Mouse (Mus musculus) lung, embryonic 15.5 days (tissue): ENCODE data around the gene Slc38a3. TPM values are rescaled to one million over a fixed set of nuclear protein-coding genes. Genes with fewer than 3 reads are reported as not detected.

Experiments
- ATAC-seq: fragments of 200-750 bp; cut with Nextera tagmentation; 2 replicates; pipeline ENCODE4 v1.8.0; 2017; ENCODE audit warnings: moderate number of reproducible peaks, borderline replicate concordance; ENCODE audit not compliant: low FRiP score, low TSS enrichment; ENCODE audit errors: extremely low read depth
- H3K27ac ChIP-seq: fragments of 300-500 bp; sonication (generic); 2 replicates; pipeline ENCODE4 v1.5.1; 2015; ENCODE audit warnings: moderate library complexity, mild to moderate bottlenecking, inconsistent platforms
- H3K27me3 ChIP-seq: fragments of 300-500 bp; sonication (generic); 2 replicates; pipeline ENCODE4 v1.6.1; 2015; ENCODE audit warnings: inconsistent platforms
- H3K36me3 ChIP-seq: fragments of 300-500 bp; sonication (generic); 2 replicates; pipeline ENCODE4 v1.6.1; 2015; ENCODE audit warnings: inconsistent platforms
- H3K4me1 ChIP-seq: fragments of 300-500 bp; sonication (generic); 2 replicates; pipeline ENCODE4 v1.6.1; 2015; ENCODE audit warnings: inconsistent platforms
- H3K4me2 ChIP-seq: fragments of 300-500 bp; sonication (generic); 2 replicates; pipeline ENCODE4 v1.6.1; 2015; ENCODE audit warnings: inconsistent platforms, mild to moderate bottlenecking, moderate library complexity
- H3K4me3 ChIP-seq: fragments of 300-500 bp; sonication (generic); 2 replicates; pipeline ENCODE4 v1.5.1; 2015; ENCODE audit warnings: mild to moderate bottlenecking, inconsistent platforms
- H3K9ac ChIP-seq: fragments of 300-500 bp; sonication (generic); 2 replicates; pipeline ENCODE4 v1.6.1; 2015; ENCODE audit warnings: inconsistent platforms
- H3K9me3 ChIP-seq: fragments of 300-500 bp; sonication (generic); 2 replicates; pipeline ENCODE4 v1.6.1; 2016; ENCODE audit warnings: inconsistent platforms
- WGBS: fragments of 180-500 bp; shearing (Covaris S2); methylation state at CpG from one replicate; pipeline ENCODE4 v1.1.7; 2015; 5-methylcytosine and 5-hydroxymethylcytosine counted together
- polyA plus RNA-seq: library from polyadenylated mRNA; unstranded; fragments of >200 nt; fragmentation: Nextera tagmentation; extraction: Ambion mirVana; gene quantifications from 2 replicates; pipeline ENCODE4 v1.2.1, GENCODE M21; 2015

Slc38a3 gene
- polyA plus RNA-seq, 1 experiment from 2014 or later: 3.9 TPM

DNA sequence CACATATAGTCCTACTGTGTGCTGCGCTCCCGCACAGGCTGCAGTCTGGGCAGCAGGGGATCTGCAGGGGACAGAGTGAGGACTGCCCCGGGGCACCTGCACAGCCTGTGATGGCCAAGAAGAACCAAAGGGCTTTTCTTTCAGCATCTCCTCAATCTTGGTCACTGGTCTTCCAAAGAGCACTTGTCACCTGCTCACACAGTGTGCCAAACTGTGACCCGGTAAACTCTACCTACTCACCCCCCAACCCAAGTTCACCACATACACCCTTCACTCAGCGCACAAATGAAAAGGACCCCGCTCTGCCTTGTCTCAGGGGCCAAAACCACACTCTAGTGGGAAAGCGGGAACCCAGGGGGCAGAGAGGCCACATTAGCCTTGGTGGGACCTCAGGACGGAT lies 37.5 kb downstream of the Slc38a3 start:
- ATAC-seq: no peak
- H3K9me3 ChIP-seq: no peaks in the 10 kb centered on the region
- H3K4me3 ChIP-seq: peak overlapping the region; percentile 77; the same call in 1 of the 2 replicates
- H3K9ac ChIP-seq: 0 out of 2 replicates have a peak overlapping the region, but pooled peaks have one; percentile 76
- peak overlapping the region; percentile 90; the same call in 1 of the 2 replicates for H3K27ac ChIP-seq
- no peaks in the 10 kb centered on the region for H3K27me3 ChIP-seq
- 95% methylated on average over 8 of the region's 8 CpGs for WGBS
- peak overlapping the region; percentile 98 for H3K4me2 ChIP-seq
- H3K36me3 ChIP-seq: no peaks in the 10 kb centered on the region
- H3K4me1 ChIP-seq: peaks cover 73% of the 10 kb centered on the region

GRCm38 (mm10) chr9:107631311-107631826 lies 38.0 kb downstream of the Slc38a3 start:
- Histone ChIP-seq H3K27me3 (no peaks in the 10 kb centered on the region), H3K4me3 (no peak overlapping the region), H3K9me3 (no peaks in the 10 kb centered on the region), H3K4me1 (peaks cover 77% of the 10 kb centered on the region), H3K36me3 (no peaks in the 10 kb centered on the region), H3K27ac (peak overlapping the region; percentile 90; the same call in 1 of the 2 replicates), H3K4me2 (peak overlapping the region; percentile 98), H3K9ac (no peak overlapping the region)
- ATAC-seq: no peak
- 73% methylated on average over 9 of the region's 9 CpGs for WGBS

DNA sequence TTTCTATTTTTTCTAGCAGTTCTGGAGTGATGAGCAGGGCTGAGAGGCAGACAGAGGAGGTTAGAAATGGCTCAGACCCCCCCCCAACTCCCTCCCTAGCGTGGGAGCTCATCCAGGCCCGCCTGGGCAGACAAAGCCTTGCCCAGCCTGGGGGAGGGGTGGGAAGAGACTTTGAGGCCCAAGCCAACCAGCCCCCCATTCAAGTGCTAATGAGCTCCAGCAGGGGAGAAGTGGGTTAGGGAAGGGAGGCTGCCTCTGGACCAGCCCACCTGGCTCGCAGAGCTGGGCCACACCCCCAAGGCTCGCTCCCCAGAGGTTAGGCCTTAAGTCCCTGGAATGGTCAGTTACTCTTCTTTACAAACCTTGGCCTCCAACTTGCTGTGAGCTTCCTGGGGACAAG lies 38.8 kb downstream of the Slc38a3 start:
- H3K4me3 ChIP-seq: no peak overlapping the region
- no peak for ATAC-seq
- H3K9ac ChIP-seq: peak overlapping the region; percentile 30
- H3K4me2 ChIP-seq: peak overlapping the region; percentile 31
- peak overlapping the region; percentile 90 for H3K27ac ChIP-seq
- H3K27me3 ChIP-seq: no peaks in the 10 kb centered on the region
- 21% methylated on average over 4 of the region's 4 CpGs for WGBS
- no peaks in the 10 kb centered on the region for H3K9me3 ChIP-seq
- H3K36me3 ChIP-seq: peaks cover 4% of the 10 kb centered on the region; the same call in 1 of the 2 replicates
- H3K4me1 ChIP-seq: peaks cover 79% of the 10 kb centered on the region

DNA sequence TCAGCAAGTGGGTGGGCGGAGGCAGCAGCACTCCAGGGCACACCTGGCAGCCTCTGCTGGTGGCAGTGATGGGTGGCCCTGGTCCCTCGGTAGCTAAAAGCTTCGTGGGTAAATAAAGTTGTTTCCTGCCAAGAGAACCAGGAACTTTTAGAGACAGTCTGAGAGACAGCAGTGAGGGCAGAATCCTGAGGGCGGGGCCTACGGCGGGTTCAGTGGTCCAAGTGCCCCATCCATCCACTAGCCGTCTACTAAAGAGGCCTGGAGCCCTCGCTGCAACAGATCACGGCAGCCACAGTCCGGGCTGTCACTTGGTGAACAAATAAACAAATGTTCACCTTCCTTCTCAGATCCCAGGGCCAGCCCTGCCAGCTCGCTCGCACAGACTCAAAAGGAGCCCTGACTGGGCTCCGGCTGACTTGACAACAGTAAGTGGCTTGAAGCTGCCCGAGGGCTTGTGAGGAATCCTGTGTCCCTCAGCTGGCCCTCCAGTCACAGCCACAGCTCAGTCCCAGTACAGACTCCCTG lies 39.4 kb downstream of the Slc38a3 start:
- no peak for ATAC-seq

DNA sequence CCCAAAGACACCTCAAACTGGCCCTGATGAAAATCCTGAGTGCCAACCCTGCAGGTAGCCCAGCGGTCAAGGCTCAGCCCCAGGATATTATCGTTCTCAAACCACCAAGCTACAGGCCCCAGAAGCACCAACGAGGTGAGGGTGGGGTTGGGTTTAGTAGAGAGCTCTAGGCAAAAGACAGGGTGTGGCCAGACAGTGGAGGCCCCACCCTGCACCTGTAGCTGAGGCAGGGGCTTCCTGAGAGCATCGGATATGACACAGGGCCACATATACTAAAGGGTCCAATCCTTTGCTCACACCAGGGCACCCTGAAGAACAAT lies 40.0 kb downstream of the Slc38a3 start:
- H3K9ac ChIP-seq: no peak overlapping the region
- H3K27me3 ChIP-seq: no peaks in the 10 kb centered on the region
- peak overlapping the region; percentile 90 for H3K27ac ChIP-seq
- 24% methylated on average over 4 of the region's 4 CpGs for WGBS
- peak overlapping the region; percentile 31 for H3K4me2 ChIP-seq
- peaks cover 16% of the 10 kb centered on the region for H3K36me3 ChIP-seq
- no peak overlapping the region for H3K4me3 ChIP-seq
- no peak for ATAC-seq
- H3K4me1 ChIP-seq: peaks cover 90% of the 10 kb centered on the region
- no peaks in the 10 kb centered on the region for H3K9me3 ChIP-seq

More for the DNA sequence above, 39.4 kb downstream of the Slc38a3 start:
- H3K27me3 ChIP-seq: no peaks in the 10 kb centered on the region
- H3K9ac ChIP-seq: peak overlapping the region; percentile 30; the same call in 1 of the 2 replicates
- peaks cover 10% of the 10 kb centered on the region for H3K36me3 ChIP-seq
- peaks cover 84% of the 10 kb centered on the region for H3K4me1 ChIP-seq
- H3K4me3 ChIP-seq: 0 out of 2 replicates have a peak overlapping the region, but pooled peaks have one; percentile 1
- H3K4me2 ChIP-seq: peak overlapping the region; percentile 31
- no peaks in the 10 kb centered on the region for H3K9me3 ChIP-seq
- peak overlapping the region; percentile 90 for H3K27ac ChIP-seq
- 16% methylated on average over 14 of the region's 14 CpGs for WGBS

DNA sequence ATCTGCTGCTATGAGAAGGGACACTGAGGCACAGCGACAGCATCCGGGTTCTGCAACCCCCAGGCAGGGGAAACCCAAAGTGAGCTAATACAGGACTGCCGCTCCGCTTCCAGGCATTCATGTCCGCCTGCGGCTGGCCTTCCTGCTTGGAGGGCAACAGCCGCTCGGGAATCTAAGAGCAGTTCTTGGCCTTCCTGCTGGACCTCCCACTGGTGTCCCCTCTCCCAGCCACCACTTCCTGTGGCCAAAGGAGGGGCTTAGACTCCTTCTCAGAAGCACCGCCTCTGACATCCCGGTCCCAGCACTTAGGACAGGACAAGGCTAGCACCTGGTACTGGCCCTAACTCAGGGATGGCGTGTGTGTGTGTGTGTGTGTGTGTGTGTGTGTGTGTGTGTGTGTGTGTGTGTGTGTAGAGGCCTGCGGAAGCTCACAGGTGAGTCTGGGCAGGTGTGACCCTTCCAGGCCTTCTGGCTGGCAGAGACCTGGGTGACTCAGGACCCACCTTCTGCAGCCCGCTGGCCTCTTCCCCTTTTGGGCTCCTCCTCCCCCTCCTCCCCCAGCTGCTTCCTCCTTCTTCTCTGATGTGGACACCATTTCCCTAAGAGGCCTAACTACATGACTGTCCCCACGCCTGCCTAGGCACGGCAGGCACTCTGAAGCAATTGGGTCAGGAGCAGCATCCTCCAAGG lies 40.5 kb downstream of the Slc38a3 start:
- Histone ChIP-seq H3K4me1 (peaks cover 89% of the 10 kb centered on the region), H3K27ac (peak overlapping the region; percentile 90), H3K4me3 (no peak overlapping the region), H3K27me3 (no peaks in the 10 kb centered on the region), H3K36me3 (peaks cover 21% of the 10 kb centered on the region), H3K4me2 (peak overlapping the region; percentile 45), H3K9ac (no peak overlapping the region), H3K9me3 (no peaks in the 10 kb centered on the region)
- WGBS: 38% methylated on average over 13 of the region's 15 CpGs
- ATAC-seq: no peak

DNA sequence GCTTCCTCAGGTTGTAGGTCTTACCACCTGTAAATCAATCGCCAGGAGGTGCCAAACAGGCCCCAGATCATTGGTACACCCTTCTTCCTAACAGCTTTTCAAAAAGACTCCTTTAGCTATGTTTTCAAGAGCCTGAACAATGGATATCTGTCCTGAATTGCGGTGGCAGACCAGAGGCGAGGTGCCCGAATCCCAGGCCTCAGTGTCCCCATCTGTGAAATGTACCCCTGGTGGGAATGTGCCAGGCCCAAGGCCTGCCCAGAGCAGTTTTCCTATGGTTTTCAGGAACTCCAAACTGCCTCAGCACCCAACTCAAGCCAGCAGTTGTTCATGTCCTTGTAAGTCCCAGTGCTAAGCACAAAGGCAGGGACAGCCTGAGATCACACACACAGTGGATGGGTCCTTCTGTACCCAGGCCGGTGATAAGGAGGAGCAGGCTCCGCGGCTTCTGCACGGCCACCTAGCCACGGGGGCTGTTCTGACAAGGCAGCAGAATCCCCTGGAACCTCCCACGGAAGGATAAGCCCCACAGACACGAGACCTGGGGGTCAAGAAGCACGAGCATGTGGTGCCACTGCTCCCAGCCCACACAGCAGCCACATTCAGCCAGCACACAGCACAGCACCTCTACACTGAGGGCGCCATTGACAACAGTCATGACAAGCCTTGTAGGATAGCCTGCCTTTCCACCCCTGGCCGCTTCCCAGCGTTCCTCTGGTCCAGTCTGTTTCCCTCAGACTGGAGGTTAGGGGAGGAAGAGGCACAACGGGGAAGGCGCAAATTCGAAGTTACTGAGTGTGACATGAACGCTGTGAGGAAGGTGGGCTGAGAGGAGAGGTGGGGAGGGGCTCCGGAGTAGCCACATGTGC lies 41.7 kb downstream of the Slc38a3 start:
- ATAC-seq: no peak
- no peak overlapping the region for H3K4me3 ChIP-seq
- peak overlapping the region; percentile 45 for H3K4me2 ChIP-seq
- peak overlapping the region; percentile 90 for H3K27ac ChIP-seq
- H3K9ac ChIP-seq: peak overlapping the region; percentile 29
- no peaks in the 10 kb centered on the region for H3K27me3 ChIP-seq
- 32% methylated on average over 20 of the region's 20 CpGs for WGBS
- H3K9me3 ChIP-seq: no peaks in the 10 kb centered on the region
- H3K4me1 ChIP-seq: peaks cover 83% of the 10 kb centered on the region
- peaks cover 27% of the 10 kb centered on the region for H3K36me3 ChIP-seq

GRCm38 (mm10) chr9:107626844-107627277 lies 42.5 kb downstream of the Slc38a3 start:
- H3K4me1 ChIP-seq: peaks cover 75% of the 10 kb centered on the region
- H3K4me3 ChIP-seq: peak overlapping the region; percentile 4; the same call in 1 of the 2 replicates
- peak overlapping the region; percentile 90 for H3K27ac ChIP-seq
- H3K9me3 ChIP-seq: no peaks in the 10 kb centered on the region
- peaks cover 34% of the 10 kb centered on the region for H3K36me3 ChIP-seq
- no peaks in the 10 kb centered on the region for H3K27me3 ChIP-seq
- H3K4me2 ChIP-seq: peak overlapping the region; percentile 45
- peak overlapping the region; percentile 42 for H3K9ac ChIP-seq
- peak; percentile 68 for ATAC-seq
- 4% methylated on average over 2 of the region's 2 CpGs for WGBS

GRCm38 (mm10) chr9:107626158-107626843 lies 43.0 kb downstream of the Slc38a3 start:
- ATAC-seq: peak; percentile 50
- Histone ChIP-seq H3K27ac (peak overlapping the region; percentile 90), H3K4me1 (peaks cover 73% of the 10 kb centered on the region), H3K9me3 (no peaks in the 10 kb centered on the region), H3K36me3 (peaks cover 34% of the 10 kb centered on the region), H3K4me2 (peak overlapping the region; percentile 45), H3K4me3 (peak overlapping the region; percentile 4; the same call in 1 of the 2 replicates), H3K27me3 (no peaks in the 10 kb centered on the region), H3K9ac (peak overlapping the region; percentile 42)
- WGBS: 36% methylated on average over 15 of the region's 15 CpGs

GRCm38 (mm10) chr9:107625351-107626128 lies 43.8 kb downstream of the Slc38a3 start:
- H3K9ac ChIP-seq: no peak overlapping the region
- peaks cover 34% of the 10 kb centered on the region for H3K36me3 ChIP-seq
- H3K27ac ChIP-seq: peak overlapping the region; percentile 90
- H3K4me2 ChIP-seq: no peak overlapping the region
- no peaks in the 10 kb centered on the region for H3K9me3 ChIP-seq
- ATAC-seq: no peak
- H3K4me3 ChIP-seq: no peak overlapping the region
- H3K27me3 ChIP-seq: no peaks in the 10 kb centered on the region
- WGBS: 85% methylated on average over 12 of the region's 12 CpGs
- peaks cover 70% of the 10 kb centered on the region for H3K4me1 ChIP-seq
